Mouse (Mus musculus): ENCODE data around the gene Cdk2.
A peak's percentile ranks its signal among the peaks of the same experiment; 100 is the strongest.

GRCm38 (mm10) chr10:128664808-128665207, 40.0 kb downstream of the Cdk2 start:
- TF ChIP-seq TAL1 (IDR thresholded peaks at IDR 0.05; ENCODE audit: low read length) (peak; percentile 56), E2F4 (IDR thresholded peaks at IDR 0.05; ENCODE audit: borderline replicate concordance, low read depth, low read length) (no peak), CTCF (IDR thresholded peaks at IDR 0.05 in 2 of 3, conservative IDR thresholded peaks at IDR 0.05 in 1 of 3; ENCODE audit: control insufficient read depth in 1 of 3, insufficient read depth in 1 of 3, low read depth in 2 of 3, low read length in 3 of 3, poor library complexity in 1 of 3, severe bottlenecking in 1 of 3) (no peak), ELF1 (IDR thresholded peaks at IDR 0.05; ENCODE audit: low read depth, low read length) (no peak), MEF2A (IDR thresholded peaks at IDR 0.05; ENCODE audit: extremely low read depth, insufficient replicate concordance, low read depth, low read length, poor library complexity, severe bottlenecking) (no peak), POLR2A (IDR thresholded peaks at IDR 0.05; ENCODE audit: control insufficient read depth in 1 of 2, insufficient read depth in 1 of 2, low read depth in 1 of 2, low read length in 2 of 2, poor library complexity in 1 of 2) (no peak), MXI1 (IDR thresholded peaks at IDR 0.05; ENCODE audit: low read depth, low read length) (no peak)
